Mouse (Mus musculus) liver, postnatal 0 days (tissue): Measurements from ENCODE around the gene Man2b1.

Experiments
- CTCF ChIP-seq: sonication (generic); IDR thresholded peaks from 2 replicates; pipeline ENCODE4 v1.5.1; 2016; ENCODE audit warnings: antibody characterized with exemption, low read depth
- EP300 ChIP-seq: IDR thresholded peaks from 2 replicates; pipeline ENCODE4 v1.6.1; 2016; ENCODE audit warnings: antibody characterized with exemption, low read depth, mild to moderate bottlenecking

DNA sequence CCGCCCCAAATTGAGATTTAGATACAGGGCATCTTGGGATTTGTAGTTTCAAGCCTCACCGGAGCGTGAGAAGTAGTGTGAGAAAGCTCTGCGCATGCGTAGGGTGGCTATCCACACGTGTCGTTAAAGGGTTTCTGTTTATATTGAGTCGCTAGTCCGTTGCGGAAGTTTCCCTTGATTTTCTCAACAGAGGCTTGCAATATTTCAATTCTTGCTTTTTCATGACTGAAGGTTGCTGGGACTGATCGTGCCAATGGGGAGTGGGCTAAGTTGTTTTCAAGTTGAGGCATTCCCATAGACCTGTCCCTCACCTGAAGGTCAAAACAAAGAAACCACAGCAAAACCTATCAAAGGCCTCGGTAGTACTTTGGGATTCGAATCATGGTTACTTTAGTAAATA, 48.3 kb upstream of the Man2b1 start:
- TF ChIP-seq CTCF (no peak), EP300 (no peak)
